Mouse (Mus musculus) embryonic facial prominence, embryonic 13.5 days (tissue): ENCODE data around the gene Lama4. TPM values are rescaled to one million over a fixed set of nuclear protein-coding genes. Genes with fewer than 3 reads are reported as not detected.

Experiments used
- ATAC-seq: fragments of 200-750 bp; cut with Nextera tagmentation; 2 replicates; pipeline ENCODE4 v1.8.0; 2017; ENCODE audit warnings: low read depth; ENCODE audit not compliant: insufficient number of reproducible peaks, insufficient read depth, low FRiP score, low TSS enrichment
- H3K27ac ChIP-seq: fragments of 300-500 bp; sonication (generic); 2 replicates; pipeline ENCODE4 v1.5.1; 2015; ENCODE audit warnings: moderate library complexity, mild to moderate bottlenecking, inconsistent platforms
- H3K27me3 ChIP-seq: fragments of 300-500 bp; sonication (generic); 2 replicates; pipeline ENCODE4 v1.6.1; 2015; ENCODE audit warnings: mild to moderate bottlenecking, inconsistent platforms
- H3K36me3 ChIP-seq: fragments of 300-500 bp; sonication (generic); 2 replicates; pipeline ENCODE4 v1.6.1; 2015; ENCODE audit warnings: mild to moderate bottlenecking, inconsistent platforms
- H3K4me1 ChIP-seq: fragments of 300-500 bp; sonication (generic); 2 replicates; pipeline ENCODE4 v1.6.1; 2015; ENCODE audit warnings: inconsistent platforms
- H3K4me2 ChIP-seq: fragments of 300-500 bp; sonication (generic); 2 replicates; pipeline ENCODE4 v1.6.1; 2015; ENCODE audit warnings: moderate library complexity, mild to moderate bottlenecking, inconsistent platforms
- H3K4me3 ChIP-seq: fragments of 300-500 bp; sonication (generic); 2 replicates; pipeline ENCODE4 v1.5.1; 2015; ENCODE audit warnings: mild to moderate bottlenecking, inconsistent platforms
- H3K9ac ChIP-seq: fragments of 300-500 bp; sonication (generic); 2 replicates; pipeline ENCODE4 v1.6.1; 2015; ENCODE audit warnings: mild to moderate bottlenecking, inconsistent platforms
- H3K9me3 ChIP-seq: fragments of 300-500 bp; sonication (generic); 2 replicates; pipeline ENCODE4 v1.6.1; 2016; ENCODE audit warnings: inconsistent platforms
- WGBS: fragments of 180-500 bp; shearing (Covaris S2); methylation state at CpG from one replicate; pipeline ENCODE4 v1.1.7; 2015; ENCODE audit warnings: mixed read lengths; 5-methylcytosine and 5-hydroxymethylcytosine counted together
- polyA plus RNA-seq: library from polyadenylated mRNA; unstranded; fragments of >200 nt; fragmentation: Nextera tagmentation; extraction: Ambion mirVana; gene quantifications from 2 replicates; pipeline ENCODE4 v1.2.1, GENCODE M21; 2015

The Lama4 gene
- polyA plus RNA-seq, 1 experiment from 2014 or later = 72.6 TPM

- WGBS = 92% methylated on average over 4 of the region's 4 CpGs
- Histone ChIP-seq H3K4me1 (no peaks in the 10 kb centered on the region), H3K36me3 (peaks cover 58% of the 10 kb centered on the region), H3K9ac (no peak overlapping the region), H3K4me3 (no peak overlapping the region), H3K27me3 (no peaks in the 10 kb centered on the region), H3K9me3 (no peaks in the 10 kb centered on the region), H3K27ac (no peak overlapping the region; the same call in 1 of the 2 replicates), H3K4me2 (no peak overlapping the region)
- no peak for ATAC-seq
These were observed 100.7 kb downstream of the Lama4 start for GRCm38 (mm10) chr10:39066061-39066460.

DNA sequence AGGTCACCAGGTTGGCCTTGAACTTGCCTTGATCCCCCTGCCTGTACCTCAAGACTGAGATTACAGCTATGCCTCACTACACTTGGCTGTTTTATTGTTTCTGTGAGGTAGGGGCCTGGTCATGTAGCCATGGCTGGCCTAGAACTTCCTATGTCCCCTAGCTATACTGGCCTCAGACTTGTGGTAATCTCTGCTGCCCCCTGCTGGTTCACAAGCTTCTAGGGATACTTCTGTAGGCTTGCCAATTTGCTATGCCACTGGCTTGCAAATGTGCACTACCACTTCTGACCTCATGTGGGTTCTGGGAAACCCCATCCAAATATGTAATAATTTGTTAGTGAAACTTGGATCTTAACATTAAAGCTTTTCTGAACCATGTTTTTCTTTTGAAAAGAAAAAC, 101.6 kb downstream of the Lama4 start:
- ATAC-seq = no peak
- Histone ChIP-seq H3K4me3 (no peak overlapping the region), H3K4me1 (no peaks in the 10 kb centered on the region), H3K27me3 (no peaks in the 10 kb centered on the region), H3K9ac (no peak overlapping the region), H3K9me3 (no peaks in the 10 kb centered on the region), H3K36me3 (peaks cover 58% of the 10 kb centered on the region), H3K27ac (no peak overlapping the region), H3K4me2 (no peak overlapping the region)

DNA sequence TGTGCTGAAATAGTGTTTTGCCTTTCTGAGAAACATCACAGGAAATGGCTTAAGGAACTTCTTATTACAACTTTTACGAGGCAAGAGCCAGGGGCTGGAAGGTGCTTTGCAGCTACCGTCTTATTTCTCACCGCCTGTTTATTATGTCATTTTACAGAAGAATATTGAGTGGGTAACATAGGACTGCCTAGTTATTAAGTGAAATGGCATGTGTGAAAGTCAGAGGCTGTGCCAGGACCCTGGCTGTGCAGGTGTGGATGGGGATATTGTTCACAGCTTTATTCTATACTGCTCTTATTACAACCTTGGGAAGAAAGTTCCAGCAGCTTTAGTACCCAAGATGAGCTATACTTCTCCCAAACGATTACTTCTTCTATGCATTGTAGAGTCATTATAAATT, 106.7 kb downstream of the Lama4 start:
- Histone ChIP-seq H3K9ac (no peak overlapping the region), H3K4me3 (no peak overlapping the region), H3K27me3 (no peaks in the 10 kb centered on the region), H3K4me1 (no peaks in the 10 kb centered on the region), H3K27ac (no peak overlapping the region), H3K36me3 (peaks cover 71% of the 10 kb centered on the region), H3K4me2 (no peak overlapping the region), H3K9me3 (no peaks in the 10 kb centered on the region)
- no peak for ATAC-seq
- 82% methylated on average over 4 of the region's 4 CpGs for WGBS

- Histone ChIP-seq H3K36me3 (peaks cover 62% of the 10 kb centered on the region), H3K27me3 (no peaks in the 10 kb centered on the region), H3K27ac (no peak overlapping the region), H3K9ac (no peak overlapping the region), H3K4me3 (no peak overlapping the region), H3K4me2 (no peak overlapping the region), H3K9me3 (no peaks in the 10 kb centered on the region), H3K4me1 (no peaks in the 10 kb centered on the region)
- ATAC-seq = no peak
- 81% methylated on average over 9 of the region's 9 CpGs for WGBS
These were observed 131.7 kb downstream of the Lama4 start for GRCm38 (mm10) chr10:39096981-39097380.

DNA sequence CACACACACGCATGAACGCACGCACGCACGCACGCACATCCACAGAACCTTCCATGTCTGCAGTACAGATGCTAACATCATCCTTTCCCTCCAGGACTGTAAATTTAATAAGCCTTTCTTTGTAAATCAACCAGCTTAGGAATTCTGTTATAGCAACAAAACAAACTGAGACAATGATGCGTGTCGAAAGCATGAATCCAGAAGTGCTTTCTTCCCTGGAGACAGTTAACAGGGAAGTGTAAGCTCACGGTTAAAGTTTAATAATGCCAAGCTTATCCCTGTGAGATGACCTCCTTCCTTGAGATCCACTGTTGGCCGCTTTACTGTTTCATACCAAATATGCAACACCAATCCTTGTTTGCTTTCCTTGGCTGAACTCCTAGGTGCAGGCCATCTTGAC, 133.4 kb downstream of the Lama4 start:
- Histone ChIP-seq H3K27me3 (no peaks in the 10 kb centered on the region), H3K27ac (no peak overlapping the region), H3K9me3 (no peaks in the 10 kb centered on the region), H3K4me1 (no peaks in the 10 kb centered on the region), H3K9ac (no peak overlapping the region), H3K36me3 (peaks cover 71% of the 10 kb centered on the region), H3K4me2 (no peak overlapping the region), H3K4me3 (no peak overlapping the region)
- no peak for ATAC-seq
- 89% methylated on average over 10 of the region's 10 CpGs for WGBS

- ATAC-seq = no peak
- no peak overlapping the region for H3K9ac ChIP-seq
- H3K4me1 ChIP-seq = no peaks in the 10 kb centered on the region
- no peaks in the 10 kb centered on the region for H3K27me3 ChIP-seq
- no peak overlapping the region for H3K4me2 ChIP-seq
- H3K27ac ChIP-seq = no peak overlapping the region
- H3K4me3 ChIP-seq = no peak overlapping the region
- peaks cover 62% of the 10 kb centered on the region for H3K36me3 ChIP-seq
- no peaks in the 10 kb centered on the region for H3K9me3 ChIP-seq
- WGBS = 90% methylated on average over 8 of the region's 8 CpGs
These were observed 139.6 kb downstream of the Lama4 start for GRCm38 (mm10) chr10:39104803-39105449.

- Histone ChIP-seq H3K27me3 (no peaks in the 10 kb centered on the region), H3K4me1 (no peaks in the 10 kb centered on the region), H3K36me3 (peaks cover 73% of the 10 kb centered on the region), H3K4me2 (no peak overlapping the region), H3K27ac (no peak overlapping the region), H3K9ac (no peak overlapping the region), H3K4me3 (no peak overlapping the region), H3K9me3 (no peaks in the 10 kb centered on the region)
- WGBS = 62% methylated on average over 3 of the region's 3 CpGs
- ATAC-seq = no peak
These were observed 141.1 kb downstream of the Lama4 start for GRCm38 (mm10) chr10:39106413-39106812.

- Histone ChIP-seq H3K27ac (no peak overlapping the region), H3K4me3 (no peak overlapping the region), H3K9me3 (no peaks in the 10 kb centered on the region), H3K27me3 (no peaks in the 10 kb centered on the region), H3K4me2 (no peak overlapping the region), H3K9ac (no peak overlapping the region), H3K36me3 (peaks cover 74% of the 10 kb centered on the region), H3K4me1 (no peaks in the 10 kb centered on the region)
- no peak for ATAC-seq
- WGBS = 53% methylated on average over 4 of the region's 4 CpGs
These were observed 141.6 kb downstream of the Lama4 start for GRCm38 (mm10) chr10:39106935-39107334.

GRCm38 (mm10) chr10:39108837-39109488, 143.6 kb downstream of the Lama4 start:
- H3K27me3 ChIP-seq = no peaks in the 10 kb centered on the region

GRCm38 (mm10) chr10:39109489-39109874, 144.2 kb downstream of the Lama4 start:
- 64% methylated on average over 4 of the region's 4 CpGs for WGBS
- H3K9me3 ChIP-seq = no peaks in the 10 kb centered on the region
- no peaks in the 10 kb centered on the region for H3K4me1 ChIP-seq
- peaks cover 58% of the 10 kb centered on the region for H3K36me3 ChIP-seq
- H3K27ac ChIP-seq = no peak overlapping the region
- H3K27me3 ChIP-seq = no peaks in the 10 kb centered on the region
- H3K4me3 ChIP-seq = no peak overlapping the region
- no peak for ATAC-seq
- H3K9ac ChIP-seq = no peak overlapping the region
- no peak overlapping the region for H3K4me2 ChIP-seq

More at GRCm38 (mm10) chr10:39108837-39109488, 143.6 kb downstream of the Lama4 start:
- no peaks in the 10 kb centered on the region for H3K4me1 ChIP-seq
- 80% methylated on average over 10 of the region's 10 CpGs for WGBS
- H3K27ac ChIP-seq = no peak overlapping the region
- H3K9ac ChIP-seq = no peak overlapping the region
- H3K36me3 ChIP-seq = peaks cover 58% of the 10 kb centered on the region
- no peak for ATAC-seq
- no peak overlapping the region for H3K4me3 ChIP-seq
- H3K4me2 ChIP-seq = no peak overlapping the region
- no peaks in the 10 kb centered on the region for H3K9me3 ChIP-seq

DNA sequence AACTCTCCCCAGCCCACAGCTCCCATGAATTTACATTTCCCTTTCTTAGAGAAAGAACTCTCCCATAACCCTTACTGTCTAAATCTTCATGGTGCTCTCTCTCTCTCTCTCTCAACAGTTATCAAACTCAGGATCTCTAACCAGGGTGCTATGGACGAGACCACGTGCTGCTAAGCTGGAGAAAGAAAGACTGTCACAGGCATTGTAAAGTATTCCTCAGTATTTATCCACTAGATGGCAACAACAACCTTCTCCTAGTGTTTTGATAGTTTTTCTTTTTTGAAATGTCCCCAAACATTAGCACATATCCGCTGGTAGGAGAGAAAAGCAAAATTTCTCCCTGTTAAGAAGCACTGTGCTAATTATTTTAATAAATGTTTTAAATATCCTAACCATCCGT, 156.1 kb downstream of the Lama4 start:
- no peak for ATAC-seq
- Histone ChIP-seq H3K36me3 (no peaks in the 10 kb centered on the region), H3K4me3 (no peak overlapping the region), H3K4me2 (no peak overlapping the region), H3K9ac (no peak overlapping the region), H3K9me3 (no peaks in the 10 kb centered on the region), H3K27ac (no peak overlapping the region), H3K4me1 (no peaks in the 10 kb centered on the region), H3K27me3 (no peaks in the 10 kb centered on the region)
- 31% methylated on average over 4 of the region's 4 CpGs for WGBS
